Comparison of ENCODE assay signal across 1 mouse cellular context in the genomic region with DNA sequence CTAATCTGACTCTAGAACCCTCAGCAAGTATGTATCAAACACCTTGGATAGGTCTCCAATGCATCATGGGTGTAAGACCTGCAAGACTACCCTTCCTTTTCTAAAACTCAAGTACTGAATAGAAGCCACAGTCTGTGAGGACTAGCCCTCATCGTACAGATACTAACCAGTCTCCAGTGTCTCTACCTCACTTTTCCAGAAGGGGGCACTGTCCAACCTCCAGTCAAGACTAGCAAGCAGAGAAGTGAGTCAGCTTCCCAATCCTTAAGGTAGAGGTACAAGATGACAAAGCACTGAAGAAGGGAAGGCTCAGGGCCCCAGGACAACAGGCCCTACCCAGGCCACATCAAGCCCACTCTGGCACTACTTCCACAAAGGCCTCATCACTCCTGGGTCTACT.
A peak's percentile ranks its signal among the peaks of the same experiment; 100 is the strongest.
TF ChIP-seq lines count a peak whose summit lies in the region.

No protein-coding gene starts in this region.

TF ChIP-seq in MEL, 35 proteins besides CTCF, POLR2A, EP300 and RAD21 (continued from another document):
- TF ChIP-seq SMC3 (IDR thresholded peaks at IDR 0.05; ENCODE audit: low read depth, low read length) = peak; percentile 65
